Mouse (Mus musculus) spleen, postnatal 4 days (tissue): Measurements from ENCODE around the gene Zfp672.
"Not testable (repeated sequence)": the region's sequence is repeated elsewhere in the genome, so short reads cannot be mapped to it uniquely, and the experiment has no call there.

Experiments
- DNase-seq, 2 experiments: peaks; one replicate each; pipeline ENCODE4 v3.0.0; 2022; ENCODE audit warnings: low spot score in 2 of 2

Zfp672 gene

GRCm38 (mm10) chr11:58324614-58325229 is 5.4 kb downstream of the Zfp672 start:
- no peak for DNase-seq

- DNase-seq = no peak
Observed at GRCm38 (mm10) chr11:58323570-58324340, 6.4 kb downstream of the Zfp672 start.

GRCm38 (mm10) chr11:58322824-58323569 is 7.1 kb downstream of the Zfp672 start:
- DNase-seq = peak; percentile 99

- DNase-seq = peak in 1 of 2 experiments; percentile 60
Observed at GRCm38 (mm10) chr11:58316768-58317390, 13.3 kb downstream of the Zfp672 start.

- DNase-seq = peak in 1 of 2 experiments; percentile 63
Observed at GRCm38 (mm10) chr11:58316344-58316743, 13.8 kb downstream of the Zfp672 start.

GRCm38 (mm10) chr11:58315536-58316168 is 14.5 kb downstream of the Zfp672 start:
- no peak for DNase-seq

- DNase-seq = no peak
Observed at GRCm38 (mm10) chr11:58314069-58314468, 16.1 kb downstream of the Zfp672 start.

- no peak for DNase-seq
Observed at GRCm38 (mm10) chr11:58308661-58309060, 21.5 kb downstream of the Zfp672 start.

- peak; percentile 63 to 83 for DNase-seq
Observed at GRCm38 (mm10) chr11:58307411-58308080, 22.6 kb downstream of the Zfp672 start.

- peak; percentile 91 to 96 for DNase-seq
Observed at GRCm38 (mm10) chr11:58306860-58307308, 23.3 kb downstream of the Zfp672 start, which contains the start of gene Zfp692. Gene Zfp692, plus strand, starts transcription at chr11:58307069.

- DNase-seq = not testable (repeated sequence)
Observed at GRCm38 (mm10) chr11:58305299-58305698, 24.8 kb downstream of the Zfp672 start.

GRCm38 (mm10) chr11:58303594-58303993 is 26.5 kb downstream of the Zfp672 start:
- DNase-seq = no peak

- no peak for DNase-seq
Observed at GRCm38 (mm10) chr11:58302774-58303445, 27.2 kb downstream of the Zfp672 start.

GRCm38 (mm10) chr11:58301837-58302754 is 28.0 kb downstream of the Zfp672 start:
- peak; percentile 93 to 98 for DNase-seq

- peak; percentile 77 to 88 for DNase-seq
Observed at GRCm38 (mm10) chr11:58301057-58301456, 29.1 kb downstream of the Zfp672 start.

GRCm38 (mm10) chr11:58297396-58297795 is 32.7 kb downstream of the Zfp672 start:
- no peak for DNase-seq

GRCm38 (mm10) chr11:58292791-58293190 is 37.3 kb downstream of the Zfp672 start:
- no peak for DNase-seq

GRCm38 (mm10) chr11:58290812-58291211 is 39.3 kb downstream of the Zfp672 start:
- no peak for DNase-seq
